Mouse (Mus musculus): Measurements from ENCODE around the gene Arl5c.

DNA sequence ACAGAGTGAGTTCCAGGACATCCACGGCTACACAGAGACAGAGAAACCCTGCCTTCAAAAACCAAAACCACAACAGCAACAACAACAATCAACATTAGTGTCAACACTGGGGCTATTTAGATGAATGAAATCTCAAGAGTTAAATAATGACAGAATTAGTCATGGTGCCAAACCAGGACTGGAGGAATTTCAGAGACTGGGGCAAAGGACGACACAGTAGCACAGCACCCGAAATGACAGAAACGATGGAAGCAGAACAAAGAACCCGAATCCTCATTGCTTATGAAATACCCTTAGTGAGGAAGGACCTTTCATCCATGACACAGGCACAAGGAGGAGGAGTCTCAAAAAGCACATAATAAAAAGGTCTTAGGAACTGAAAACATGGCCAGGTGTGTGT, 21.8 kb downstream of the Arl5c start:
- no peak for TF ChIP-seq CHD1 (IDR thresholded peaks at IDR 0.05; ENCODE audit: low read depth, low read length)
- no peak for TF ChIP-seq TAL1 (IDR thresholded peaks at IDR 0.05; ENCODE audit: low read length)
- TF ChIP-seq POLR2A (IDR thresholded peaks at IDR 0.05; ENCODE audit: control insufficient read depth in 1 of 2, insufficient read depth in 1 of 2, low read depth in 1 of 2, low read length in 2 of 2, poor library complexity in 1 of 2): no peak
- TF ChIP-seq SIN3A (IDR thresholded peaks at IDR 0.05; ENCODE audit: low read length): no peak
- no peak for TF ChIP-seq CTCF (IDR thresholded peaks at IDR 0.05 in 2 of 3, conservative IDR thresholded peaks at IDR 0.05 in 1 of 3; ENCODE audit: control insufficient read depth in 1 of 3, insufficient read depth in 1 of 3, low read depth in 2 of 3, low read length in 3 of 3, poor library complexity in 1 of 3, severe bottlenecking in 1 of 3)
- TF ChIP-seq HCFC1 (IDR thresholded peaks at IDR 0.05; ENCODE audit: low read depth, low read length): no peak
- no peak for TF ChIP-seq MYB (IDR thresholded peaks at IDR 0.05; ENCODE audit: low read depth, low read length)
- no peak for TF ChIP-seq EP300 (IDR thresholded peaks at IDR 0.05; ENCODE audit: low read depth in 1 of 2, low read length in 2 of 2)
- no peak for TF ChIP-seq MAFK (IDR thresholded peaks at IDR 0.05; ENCODE audit: borderline replicate concordance, low read depth, low read length)
- TF ChIP-seq USF2 (IDR thresholded peaks at IDR 0.05; ENCODE audit: borderline replicate concordance in 1 of 2, insufficient read depth in 1 of 2, low read depth in 1 of 2, low read length in 2 of 2): no peak
- TF ChIP-seq TCF12 (IDR thresholded peaks at IDR 0.05; ENCODE audit: low read depth, low read length): no peak

Data from MEL (cell line).